Mouse (Mus musculus) olfactory bulb, adult 2 months (tissue): Measurements from ENCODE around the gene Foxred2.

Experiments
- CTCF ChIP-seq: fragments of 200-500 bp; IDR thresholded peaks from 2 replicates; pipeline ENCODE4 v1.5.1; 2012; ENCODE audit warnings: low read depth, mild to moderate bottlenecking, low read length, moderate library complexity; ENCODE audit not compliant: insufficient read depth
- POLR2A ChIP-seq: fragments of 200-500 bp; IDR thresholded peaks from 2 replicates; pipeline ENCODE4 v1.6.1; 2012; ENCODE audit warnings: mild to moderate bottlenecking, low read depth, low read length, moderate library complexity; ENCODE audit not compliant: insufficient read depth

GRCm38 (mm10) chr15:77956404-77956901 lies at the start of gene Foxred2:
- TF ChIP-seq CTCF (no peak), POLR2A (peak; percentile 44; the same call in 1 of the 2 replicates)
